ENCODE assay signal across 14 mouse cellular contexts in the genomic region with DNA sequence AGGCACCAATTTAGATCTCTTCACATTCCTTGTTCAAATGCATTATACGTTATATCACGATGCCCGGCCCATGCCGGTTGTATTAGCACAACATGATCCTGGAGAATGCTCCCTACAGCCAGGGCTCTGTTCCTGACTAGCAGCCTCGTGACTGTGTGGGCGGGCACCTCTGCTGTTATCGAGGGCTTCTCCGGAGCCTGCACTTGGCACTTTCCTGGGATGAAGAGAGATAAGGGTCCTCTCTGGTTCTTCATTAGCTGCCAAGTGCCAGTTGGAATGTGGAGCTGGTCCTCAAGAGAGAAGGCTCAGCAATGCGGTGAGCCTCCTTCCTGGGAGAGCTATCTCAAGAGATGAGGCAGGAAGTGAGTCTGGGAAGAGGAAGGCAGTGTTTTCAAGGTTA.
DNase-seq lines count a peak whose midpoint lies in the region; ATAC-seq and TF ChIP-seq lines count a peak whose summit lies in the region.
"Had no signal": no experiment of that assay in that cellular context is flagged by ENCODE, and none has a peak within 500 bp of the region (broad histone marks: within the 10 kb centered on the region; RNA-seq: fewer than 3 reads in every experiment).

No protein-coding gene starts in this region.

- no peak for TF ChIP-seq CTCF in midbrain, postnatal 0 days (IDR thresholded peaks at IDR 0.05)

- no peak overlapping the region for H3K4me3 ChIP-seq in heart, embryonic 13.5 days
- H3K4me3 ChIP-seq in forebrain, embryonic 12.5 days (replicated peaks): no peak overlapping the region
- no peak overlapping the region for H3K4me3 ChIP-seq in midbrain, postnatal 0 days (ENCODE audit: low read depth, low read length)
- H3K4me3 ChIP-seq: forebrain, embryonic 13.5 days; liver, embryonic 15.5 days had no signal

- WGBS in heart, embryonic 13.5 days: 24% methylated on average over 9 of the region's 9 CpGs
- 82% methylated on average over 9 of the region's 9 CpGs for WGBS in forebrain, embryonic 12.5 days
- 91% methylated on average over 9 of the region's 9 CpGs for WGBS in midbrain, postnatal 0 days

- H3K36me3 ChIP-seq in heart, embryonic 13.5 days: no peaks in the 10 kb centered on the region
- no peaks in the 10 kb centered on the region for H3K36me3 ChIP-seq in forebrain, embryonic 12.5 days (replicated peaks)
- no peaks in the 10 kb centered on the region for H3K36me3 ChIP-seq in midbrain, postnatal 0 days (ENCODE audit: insufficient read depth, low read length)
- H3K36me3 ChIP-seq: liver, embryonic 15.5 days had no signal

- H3K27ac ChIP-seq in heart, embryonic 13.5 days (replicated peaks): peak overlapping the region; percentile 37; the same call in 1 of the 2 replicates
- no peak overlapping the region for H3K27ac ChIP-seq in forebrain, embryonic 12.5 days
- no peak overlapping the region for H3K27ac ChIP-seq in midbrain, postnatal 0 days (ENCODE audit: low read depth, low read length)
- H3K27ac ChIP-seq: forebrain, embryonic 13.5 days; liver, embryonic 15.5 days had no signal

- peak overlapping the region; percentile 8; the same call in 1 of the 2 replicates for H3K4me2 ChIP-seq in heart, embryonic 13.5 days
- no peak overlapping the region for H3K4me2 ChIP-seq in forebrain, embryonic 12.5 days
- no peak overlapping the region for H3K4me2 ChIP-seq in midbrain, postnatal 0 days (ENCODE audit: low read depth, low read length, poor library complexity, severe bottlenecking)
- H3K4me2 ChIP-seq: forebrain, embryonic 13.5 days; liver, embryonic 15.5 days had no signal

- no peaks in the 10 kb centered on the region for H3K27me3 ChIP-seq in heart, embryonic 13.5 days (replicated peaks)
- H3K27me3 ChIP-seq in forebrain, embryonic 12.5 days: no peaks in the 10 kb centered on the region
- no peaks in the 10 kb centered on the region for H3K27me3 ChIP-seq in midbrain, postnatal 0 days (ENCODE audit: insufficient read depth, low read length)
- H3K27me3 ChIP-seq: forebrain, embryonic 13.5 days; liver, embryonic 15.5 days had no signal

- H3K9me3 ChIP-seq in heart, embryonic 13.5 days: no peaks in the 10 kb centered on the region
- H3K9me3 ChIP-seq in forebrain, embryonic 12.5 days: no peaks in the 10 kb centered on the region
- no peaks in the 10 kb centered on the region for H3K9me3 ChIP-seq in midbrain, postnatal 0 days (ENCODE audit: low read length)
- H3K9me3 ChIP-seq: forebrain, embryonic 13.5 days; liver, embryonic 15.5 days had no signal

- H3K9ac ChIP-seq in heart, embryonic 13.5 days: no peak overlapping the region
- no peak overlapping the region for H3K9ac ChIP-seq in forebrain, embryonic 12.5 days
- no peak overlapping the region for H3K9ac ChIP-seq in midbrain, postnatal 0 days (replicated peaks; ENCODE audit: low read length, poor library complexity, severe bottlenecking)
- H3K9ac ChIP-seq: forebrain, embryonic 13.5 days; liver, embryonic 15.5 days had no signal

- peak; percentile 19 to 43 for DNase-seq in heart, adult 18-20 months
- no peak for DNase-seq in heart, postnatal 25 days (ENCODE audit: low spot score)
- peak; percentile 38 for DNase-seq in MN1 (ENCODE audit: low spot score)
- peak; percentile 31 for DNase-seq in heart, postnatal 4 days
- DNase-seq in midbrain, postnatal 0 days (ENCODE audit: low spot score): no peak
- no peak for DNase-seq in gastrocnemius, adult 18-20 months (ENCODE audit: low spot score)
- DNase-seq: cerebellum, postnatal 10 days; kidney, adult 18-20 months; kidney, postnatal 10 days had no signal

- H3K4me1 ChIP-seq in heart, embryonic 13.5 days: peaks cover 11% of the 10 kb centered on the region
- no peaks in the 10 kb centered on the region for H3K4me1 ChIP-seq in forebrain, embryonic 12.5 days
- H3K4me1 ChIP-seq in midbrain, postnatal 0 days (ENCODE audit: insufficient read depth, low read length): no peaks in the 10 kb centered on the region
- H3K4me1 ChIP-seq: forebrain, embryonic 13.5 days; liver, embryonic 15.5 days had no signal

- ATAC-seq in heart, embryonic 13.5 days (ENCODE audit: extremely low read depth, insufficient number of reproducible peaks, low FRiP score, low TSS enrichment): no peak
- no peak for ATAC-seq in forebrain, embryonic 12.5 days (ENCODE audit: low FRiP score)
- ATAC-seq in midbrain, postnatal 0 days (ENCODE audit: low FRiP score): no peak
- ATAC-seq: forebrain, embryonic 13.5 days; hindbrain, embryonic 16.5 days had no signal

- intact Hi-C loops in heart, postnatal 25 days (cut with DNase I): no loop called here

Comparison
In these comparisons a context has a peak if more than half of its experiments do, and no peak if none do; other contexts are left out.
1. DNase-seq: peak in heart, adult 18-20 months (2 of 2), MN1 (single experiment) and heart, postnatal 4 days (single experiment); none in heart, postnatal 25 days (single experiment), midbrain, postnatal 0 days (single experiment) and gastrocnemius, adult 18-20 months (single experiment).